Mouse (Mus musculus): ENCODE measurements at regions not wholly inside any gene's neighbourhood (a gene's known extent, or its start where the extent isn't known, plus 50 kb on each side); places are given as distances from the start of the nearest gene placed in this dataset.

GRCm38 (mm10) chr14:71882871-71883270, 608.8 kb downstream of the Gm9195 start:
- no peak for DNase-seq

DNA sequence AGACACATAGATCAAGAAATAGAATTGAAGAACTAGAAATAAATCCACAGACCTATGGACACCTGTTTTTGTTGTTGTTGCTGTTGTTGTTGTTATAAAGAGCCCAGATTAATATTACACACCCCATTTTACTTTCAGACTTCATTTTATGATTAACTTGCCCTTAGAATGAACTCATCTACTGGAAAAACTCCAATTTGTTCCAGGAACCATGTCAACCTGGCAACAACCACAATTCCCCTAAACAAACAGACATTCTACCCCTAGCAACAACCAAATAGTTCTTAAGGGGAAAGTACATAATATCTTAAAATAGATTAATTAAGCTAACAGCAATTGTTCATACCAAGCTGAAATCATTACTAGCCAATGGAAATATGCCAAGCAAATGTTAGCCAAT, 646.1 kb downstream of the Gm9195 start:
- DNase-seq: no peak

DNA sequence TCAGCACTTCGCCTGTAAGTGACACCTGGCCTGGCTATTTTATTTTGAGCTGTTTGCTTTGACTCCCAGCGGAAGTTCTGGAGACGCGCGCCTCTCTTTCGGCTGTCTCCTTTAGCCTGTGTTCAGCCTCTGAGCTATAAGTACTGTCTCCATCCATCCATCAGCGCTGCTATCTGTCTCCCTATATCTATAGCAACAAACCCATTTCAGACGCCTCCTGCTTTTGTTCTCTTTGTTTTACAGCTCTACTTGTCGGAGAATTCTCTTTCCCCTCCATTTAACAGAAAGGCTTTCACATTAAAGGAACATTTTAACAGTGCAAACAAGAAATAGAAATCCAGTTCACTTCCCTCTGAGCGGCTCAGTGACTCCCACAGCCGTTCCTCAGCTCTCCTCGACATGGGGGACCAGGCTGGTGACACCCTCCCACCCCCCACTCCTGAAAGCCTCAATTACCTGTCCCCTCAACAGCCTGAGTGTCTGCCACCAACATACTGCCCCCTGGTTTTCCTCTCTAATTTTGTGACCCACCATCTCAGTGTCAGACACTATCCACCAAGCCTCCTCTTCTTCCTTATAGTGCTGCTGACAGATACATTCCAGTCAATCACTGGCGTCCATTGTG, 682.7 kb downstream of the Gm9195 start:
- DNase-seq: no peak

DNA sequence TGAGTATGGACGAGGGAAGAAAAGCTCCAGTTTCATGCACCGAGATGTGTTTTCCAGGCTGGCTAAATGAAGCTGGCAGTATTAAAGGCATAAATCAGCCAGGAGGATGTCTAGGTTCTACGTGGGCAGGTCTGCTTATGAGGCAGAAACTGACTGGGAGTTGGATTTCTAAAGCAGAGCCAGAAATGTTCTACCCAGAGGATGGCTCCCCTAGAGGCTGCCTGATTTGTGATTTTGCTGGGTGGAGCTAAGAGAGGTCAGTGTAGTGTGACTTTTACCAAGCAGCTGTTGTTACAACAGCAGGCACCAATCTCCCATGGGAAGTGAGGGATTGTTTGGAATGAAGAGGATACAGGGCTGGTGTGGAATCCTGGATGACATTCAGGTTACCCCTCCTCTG, 686.0 kb downstream of the Gm9195 start:
- DNase-seq: no peak

GRCm38 (mm10) chr14:71799861-71800260, 691.8 kb downstream of the Gm9195 start:
- DNase-seq: no peak

GRCm38 (mm10) chr14:71795713-71796112, 695.9 kb downstream of the Gm9195 start:
- no peak for DNase-seq

GRCm38 (mm10) chr14:71776990-71777525, 714.6 kb downstream of the Gm9195 start:
- DNase-seq: no peak

GRCm38 (mm10) chr14:71766856-71767255, 724.8 kb downstream of the Gm9195 start:
- no peak for DNase-seq

DNA sequence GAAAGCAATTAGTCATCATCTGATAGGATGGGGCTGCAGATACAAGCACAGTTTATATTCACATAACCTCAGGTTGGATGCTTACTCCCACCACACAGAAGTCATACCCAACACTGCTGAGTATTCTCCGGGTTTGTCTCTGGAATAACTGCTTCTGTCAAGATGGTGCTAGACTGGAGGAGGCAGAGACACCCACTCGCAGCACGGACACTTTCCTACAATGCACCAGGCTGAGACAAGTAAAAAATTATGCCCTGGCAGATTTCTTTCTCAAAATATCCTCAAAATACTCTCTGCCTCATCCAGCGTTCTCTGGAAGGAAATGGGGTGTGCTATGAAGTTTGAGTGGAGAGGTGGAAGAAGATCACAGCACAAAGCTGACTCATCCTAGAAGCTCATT, 763.1 kb downstream of the Gm9195 start:
- no peak for DNase-seq

GRCm38 (mm10) chr14:71723526-71723925, 768.1 kb downstream of the Gm9195 start:
- DNase-seq: no peak

DNA sequence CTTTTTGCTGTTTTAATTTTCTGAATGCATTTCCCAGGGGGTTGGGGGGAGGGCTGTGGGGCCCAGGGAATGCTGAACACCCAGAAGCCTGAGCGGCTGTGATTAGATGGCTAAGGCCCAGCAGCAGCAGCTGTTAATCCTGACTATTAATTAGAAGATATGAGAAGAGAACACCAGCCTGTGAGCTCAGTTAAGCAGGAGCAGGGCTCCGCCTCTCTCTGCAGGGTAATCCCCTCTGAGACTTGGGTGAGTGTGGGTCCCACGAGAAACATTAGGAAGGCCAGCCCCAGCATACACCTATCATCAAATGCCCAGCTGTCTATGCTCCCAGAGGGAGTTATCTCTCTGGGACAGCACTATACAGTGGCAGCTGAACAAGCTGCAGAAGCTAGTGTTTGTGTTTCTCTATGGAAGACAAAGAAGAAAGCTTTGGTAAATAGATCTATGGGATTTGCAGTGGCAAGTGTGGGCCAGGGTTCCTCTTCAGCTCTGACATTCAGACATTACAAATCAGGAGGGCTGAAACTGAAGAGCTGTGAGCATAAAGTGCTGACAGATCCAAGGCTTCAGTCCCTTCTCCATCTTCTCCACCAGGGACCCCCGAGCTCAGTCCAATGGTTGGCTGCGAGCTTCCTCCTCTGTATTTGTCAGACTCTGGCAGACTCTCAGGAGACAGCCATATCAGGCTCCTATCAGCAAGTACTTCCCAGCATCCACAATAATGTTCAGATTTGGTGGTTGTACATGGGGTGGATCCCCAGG, 781.9 kb downstream of the Gm9195 start:
- DNase-seq: no peak

DNA sequence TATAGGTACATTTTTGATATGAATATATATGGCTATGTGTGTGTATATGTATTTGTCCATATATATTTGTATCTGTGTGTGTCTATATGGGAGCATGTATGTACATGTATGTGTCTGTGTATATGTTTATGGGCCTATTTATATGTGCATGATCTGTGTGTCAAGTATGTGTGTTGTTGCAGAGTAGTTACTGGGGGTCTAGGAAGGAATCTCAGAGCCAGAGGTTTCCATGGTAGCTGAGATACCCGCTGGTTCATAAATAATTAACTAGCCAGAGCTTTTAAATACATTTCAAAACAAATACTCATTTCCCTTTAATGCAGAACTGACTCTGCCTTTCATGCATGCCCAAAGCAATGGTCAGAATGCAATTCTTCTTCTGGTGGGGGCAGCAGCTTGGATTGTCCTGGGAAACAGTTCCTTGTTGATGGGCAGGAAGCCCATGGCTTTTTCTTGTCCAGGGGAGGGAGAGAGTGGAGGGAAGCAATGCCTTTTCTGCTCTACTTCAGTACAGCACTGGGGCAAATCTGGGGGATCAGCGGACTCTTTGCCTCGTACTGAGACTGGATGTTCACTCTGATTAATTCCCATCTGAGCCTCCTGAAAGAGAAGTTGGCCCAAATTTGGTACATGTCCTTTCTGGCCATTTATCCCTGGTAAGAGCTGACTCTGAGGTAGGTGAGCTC, 798.7 kb downstream of the Gm9195 start:
- no peak for DNase-seq

- DNase-seq: no peak
These were observed 817.1 kb downstream of the Gm9195 start for GRCm38 (mm10) chr14:71674564-71674963.

DNA sequence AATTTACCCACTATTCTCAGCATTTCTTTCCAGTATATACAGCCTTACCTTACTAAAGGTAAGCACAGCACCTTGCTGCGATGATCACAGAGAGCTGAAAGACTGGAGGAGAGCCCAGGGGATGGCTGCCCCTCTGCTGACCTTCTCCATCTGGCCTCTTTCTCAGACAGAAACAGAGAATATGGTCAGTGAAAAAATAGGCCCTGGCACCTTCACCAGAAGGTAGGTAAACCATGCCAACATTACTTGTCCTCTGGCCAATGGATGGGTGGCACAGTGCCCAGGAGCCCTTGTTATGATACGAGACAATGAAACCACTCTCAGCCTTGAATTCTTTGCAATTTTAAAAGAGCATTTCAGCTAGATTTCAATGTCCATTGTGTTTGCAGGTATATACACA, 817.8 kb downstream of the Gm9195 start:
- DNase-seq: no peak

GRCm38 (mm10) chr14:71672481-71672880, 819.2 kb downstream of the Gm9195 start:
- no peak for DNase-seq

- no peak for DNase-seq
These were observed 819.6 kb downstream of the Gm9195 start for GRCm38 (mm10) chr14:71671994-71672393.

DNA sequence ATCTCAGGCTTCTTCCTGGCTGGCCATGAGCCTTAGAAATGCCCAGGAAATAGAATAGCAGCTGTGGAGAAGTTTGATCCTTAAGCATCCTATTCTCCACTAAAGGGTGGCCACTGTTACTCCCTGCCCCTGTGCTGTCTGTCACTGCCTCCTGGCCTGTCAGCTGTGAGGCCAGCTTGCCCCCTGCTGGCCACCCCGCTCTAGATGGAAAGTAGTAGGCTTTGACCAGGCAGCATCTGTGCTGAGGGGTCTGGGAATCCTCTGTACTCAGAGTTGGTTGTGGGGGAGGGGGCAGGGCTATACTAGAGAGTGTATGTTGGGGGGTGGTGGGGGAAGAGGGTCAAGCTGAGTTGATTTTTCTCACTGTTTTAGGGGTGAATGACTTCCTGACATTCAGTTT, 821.2 kb downstream of the Gm9195 start:
- DNase-seq: peak; percentile 36

DNA sequence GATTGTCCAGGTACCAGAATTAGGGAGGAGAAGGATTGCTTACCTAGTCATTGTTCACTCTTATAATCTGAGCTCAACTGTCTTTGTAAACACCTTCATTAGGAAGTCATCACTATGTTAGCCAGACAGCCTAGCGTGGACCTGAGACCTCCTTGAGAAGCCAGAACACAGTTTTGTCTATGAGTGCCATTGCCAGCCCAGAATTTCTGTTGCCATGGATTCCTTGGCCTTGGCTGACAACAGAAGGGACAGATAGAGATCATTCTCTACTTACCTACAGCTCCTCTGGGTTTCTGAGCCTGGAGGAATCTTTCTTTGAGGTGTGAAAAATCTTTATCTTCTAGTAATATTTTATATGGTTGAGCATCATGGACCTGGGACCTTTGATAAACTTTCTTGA, 825.0 kb downstream of the Gm9195 start:
- DNase-seq: no peak

- DNase-seq: no peak
These were observed 831.5 kb downstream of the Gm9195 start for GRCm38 (mm10) chr14:71660166-71660565.

DNA sequence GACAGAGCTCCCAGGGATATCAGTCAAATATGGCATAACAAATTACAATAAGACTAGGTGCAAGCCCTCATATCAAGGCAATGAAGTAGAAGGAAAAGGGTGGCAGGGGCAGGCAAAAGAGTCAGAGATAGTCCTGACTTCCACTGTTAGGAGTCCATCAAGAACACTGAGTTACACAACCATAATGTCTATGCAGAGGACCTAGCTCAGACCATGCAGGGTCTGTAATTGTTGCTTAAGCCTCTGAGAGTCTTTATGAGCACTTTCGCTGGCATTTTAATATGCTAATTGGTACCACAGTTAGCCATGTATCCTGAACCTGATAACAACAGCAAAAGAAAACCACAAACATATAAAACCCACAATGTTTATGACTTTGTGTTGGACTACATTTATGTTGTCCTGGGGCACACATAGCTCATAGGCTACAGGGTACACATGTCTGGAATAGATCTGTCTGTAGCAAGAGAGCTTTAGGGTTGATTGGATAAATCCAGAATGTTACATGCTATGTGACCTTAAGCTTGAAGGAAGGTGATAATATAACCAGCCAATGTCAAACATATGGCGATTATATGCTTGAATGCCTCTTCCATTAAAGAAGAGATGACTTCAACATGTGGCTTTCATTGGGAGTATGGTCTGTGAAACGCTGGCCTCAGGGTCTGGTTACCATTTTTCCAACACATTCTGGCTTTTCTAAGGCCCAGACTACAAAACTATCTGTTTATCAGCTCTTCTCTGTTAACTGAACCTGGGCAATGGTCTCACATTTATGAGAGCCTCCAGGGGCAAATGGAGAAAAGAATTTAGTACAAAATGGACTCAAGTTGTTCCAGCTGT, 836.6 kb downstream of the Gm9195 start:
- DNase-seq: no peak

- no peak for DNase-seq
These were observed 849.1 kb downstream of the Gm9195 start for GRCm38 (mm10) chr14:71642536-71642935.

DNA sequence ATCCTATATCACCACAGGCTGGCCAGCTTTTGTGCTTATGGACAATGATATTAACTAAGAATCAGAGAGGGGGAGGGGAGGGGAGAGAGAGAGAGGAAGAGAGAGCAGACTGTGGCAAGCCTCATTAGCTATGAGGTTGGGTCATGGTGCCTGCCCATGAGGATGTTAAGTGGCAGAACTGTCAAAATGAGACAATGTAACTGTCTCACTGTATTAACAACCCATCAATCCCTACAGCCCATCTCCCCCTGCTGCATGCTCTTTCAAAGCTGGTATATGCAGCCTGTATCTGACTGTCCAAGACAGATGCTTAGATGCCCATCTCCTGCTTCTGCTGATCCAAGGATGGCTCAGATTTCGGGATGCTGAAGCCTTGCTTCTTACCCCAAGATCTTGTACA, 852.6 kb downstream of the Gm9195 start:
- no peak for DNase-seq

DNA sequence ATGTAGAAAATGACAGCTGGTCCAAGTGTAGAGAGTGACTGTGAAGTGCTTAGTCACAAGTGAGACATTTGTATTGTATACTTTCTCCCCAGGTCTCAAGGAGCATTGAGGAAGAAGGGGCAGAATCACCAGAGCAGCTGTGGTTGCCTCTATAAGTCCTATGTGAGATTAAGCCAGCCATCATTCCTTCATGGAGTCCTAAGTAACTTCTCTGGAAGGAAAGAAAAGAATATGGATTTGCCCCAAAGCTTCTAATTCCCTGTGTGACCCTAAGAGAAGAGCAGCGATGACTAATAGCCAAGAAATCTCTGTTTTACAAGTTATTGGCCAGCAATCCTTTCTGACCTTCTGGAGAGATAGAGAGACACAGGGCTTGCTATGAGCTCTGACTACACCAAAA, 856.5 kb downstream of the Gm9195 start:
- no peak for DNase-seq

Measured in kidney, adult 18-20 months (tissue).